Mouse (Mus musculus): ENCODE data around the gene Ror1.

- TF ChIP-seq CHD2 (IDR thresholded peaks at IDR 0.05; ENCODE audit: low read depth, low read length) (no peak), MAFK (IDR thresholded peaks at IDR 0.05; ENCODE audit: insufficient read depth, low read depth, low read length) (no peak), ZNF384 (IDR thresholded peaks at IDR 0.05; ENCODE audit: low read depth, low read length) (no peak)
Observed at GRCm38 (mm10) chr4:100324719-100325515, 229.3 kb downstream of the Ror1 start.
